Mouse (Mus musculus): ENCODE measurements at regions not wholly inside any gene's neighbourhood (a gene's known extent, or its start where the extent isn't known, plus 50 kb on each side); places are given as distances from the start of the nearest gene placed in this dataset.
A peak's percentile ranks its signal among the peaks of the same experiment; 100 is the strongest.

DNA sequence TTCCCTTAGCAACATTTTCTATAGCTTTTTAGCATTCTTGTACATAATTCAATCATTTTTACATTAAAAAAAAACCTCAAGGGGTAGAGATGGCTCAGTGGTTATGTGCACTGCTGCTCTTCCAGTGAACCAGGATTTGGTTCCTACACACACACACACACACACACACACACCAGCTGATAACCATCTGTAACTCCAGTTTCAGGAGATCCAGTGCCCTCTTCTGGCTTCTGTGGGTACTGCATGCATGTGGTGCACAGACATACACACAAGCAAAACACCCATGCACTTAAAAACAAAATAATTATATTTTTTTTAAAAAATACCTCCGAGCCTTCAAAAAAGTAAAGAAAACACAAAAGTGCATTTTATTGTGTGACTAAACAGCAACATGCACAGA is 270.6 kb downstream of the Agtpbp1 start:
- DNase-seq: peak in 1 of 2 experiments; percentile 57

DNA sequence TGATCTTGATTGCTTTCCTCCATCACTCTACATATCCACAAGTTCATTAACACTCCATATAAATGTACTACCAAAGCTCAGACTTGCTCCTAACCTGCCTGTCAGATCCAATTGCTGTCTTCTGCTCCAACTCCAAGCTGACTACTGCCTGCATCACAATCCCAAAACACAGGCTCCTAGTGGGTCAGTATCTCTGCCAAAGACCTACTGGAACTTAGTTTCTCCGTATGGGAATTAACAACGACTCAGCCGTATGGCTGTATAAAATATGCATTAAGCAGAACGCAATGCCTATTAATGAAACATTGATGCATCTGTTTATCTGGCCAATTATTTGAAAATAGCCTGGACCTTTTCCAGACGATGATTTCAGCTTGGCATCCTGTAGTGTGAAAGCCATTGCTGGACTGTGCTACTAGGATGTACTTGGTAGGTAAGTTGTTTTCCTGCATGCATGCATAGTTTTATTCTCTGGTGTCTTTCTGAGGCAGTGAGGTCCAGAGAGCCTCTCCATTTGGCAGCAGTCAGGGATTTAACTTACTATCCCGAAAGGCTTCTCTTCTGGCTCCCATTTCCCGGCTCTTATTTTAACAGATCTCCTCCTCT is 271.2 kb downstream of the Agtpbp1 start:
- no peak for DNase-seq

GRCm38 (mm10) chr13:59292905-59293304 is 292.1 kb downstream of the Agtpbp1 start:
- no peak for DNase-seq

GRCm38 (mm10) chr13:59289127-59289526 is 295.9 kb downstream of the Agtpbp1 start:
- no peak for DNase-seq

DNA sequence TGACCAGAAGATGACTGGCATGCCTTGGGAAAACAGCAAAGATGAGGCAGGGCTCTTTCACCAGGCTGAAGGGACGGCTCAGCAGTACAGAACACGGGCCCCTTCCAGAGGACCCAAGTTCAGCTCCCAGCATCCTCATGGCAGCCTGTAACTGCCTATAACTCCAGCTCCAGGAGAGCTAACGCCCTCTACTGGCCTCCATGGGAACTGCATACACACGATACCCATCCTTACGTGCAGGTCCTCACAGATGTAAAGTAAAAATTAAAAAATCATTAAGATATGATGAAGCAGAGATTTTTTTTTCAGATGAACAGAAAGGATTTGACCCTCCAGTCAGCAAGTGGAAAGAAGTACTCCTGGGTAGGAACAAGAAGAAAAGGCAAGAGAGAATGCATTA is 303.8 kb downstream of the Agtpbp1 start:
- DNase-seq: no peak

- DNase-seq: no peak
Measured at GRCm38 (mm10) chr13:59279136-59279535, 305.9 kb downstream of the Agtpbp1 start.

- DNase-seq: no peak
Measured at GRCm38 (mm10) chr13:59271661-59272060, 313.4 kb downstream of the Agtpbp1 start.

DNA sequence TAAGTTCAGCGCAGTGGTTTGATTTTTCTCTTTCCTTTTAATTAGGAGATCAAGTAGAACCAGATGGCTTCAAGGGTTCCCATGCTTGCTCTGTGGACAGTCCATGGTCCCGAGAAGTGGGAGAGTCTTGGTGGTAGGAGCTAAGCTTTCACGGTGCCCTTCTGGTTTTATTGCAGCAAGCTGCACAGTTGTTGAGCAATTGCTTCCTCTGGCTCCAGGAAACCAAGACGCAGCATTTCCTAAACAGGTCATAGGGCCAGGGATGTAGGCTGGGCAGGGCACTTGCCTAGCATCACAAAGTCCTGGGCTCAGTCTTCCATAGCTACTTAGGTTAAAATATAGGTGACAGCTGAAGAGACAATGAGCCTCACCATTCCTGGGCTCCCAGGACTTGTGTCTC is 318.2 kb downstream of the Agtpbp1 start:
- DNase-seq: no peak

GRCm38 (mm10) chr13:59264126-59264525 is 320.9 kb downstream of the Agtpbp1 start:
- DNase-seq: no peak

- no peak for DNase-seq
Measured at GRCm38 (mm10) chr13:59261924-59262323, 323.1 kb downstream of the Agtpbp1 start.

GRCm38 (mm10) chr13:59255798-59256435 is 329.1 kb downstream of the Agtpbp1 start:
- no peak for DNase-seq

- peak in 1 of 2 experiments; percentile 7 for DNase-seq
Measured at GRCm38 (mm10) chr13:59253667-59254558, 331.1 kb downstream of the Agtpbp1 start.

DNA sequence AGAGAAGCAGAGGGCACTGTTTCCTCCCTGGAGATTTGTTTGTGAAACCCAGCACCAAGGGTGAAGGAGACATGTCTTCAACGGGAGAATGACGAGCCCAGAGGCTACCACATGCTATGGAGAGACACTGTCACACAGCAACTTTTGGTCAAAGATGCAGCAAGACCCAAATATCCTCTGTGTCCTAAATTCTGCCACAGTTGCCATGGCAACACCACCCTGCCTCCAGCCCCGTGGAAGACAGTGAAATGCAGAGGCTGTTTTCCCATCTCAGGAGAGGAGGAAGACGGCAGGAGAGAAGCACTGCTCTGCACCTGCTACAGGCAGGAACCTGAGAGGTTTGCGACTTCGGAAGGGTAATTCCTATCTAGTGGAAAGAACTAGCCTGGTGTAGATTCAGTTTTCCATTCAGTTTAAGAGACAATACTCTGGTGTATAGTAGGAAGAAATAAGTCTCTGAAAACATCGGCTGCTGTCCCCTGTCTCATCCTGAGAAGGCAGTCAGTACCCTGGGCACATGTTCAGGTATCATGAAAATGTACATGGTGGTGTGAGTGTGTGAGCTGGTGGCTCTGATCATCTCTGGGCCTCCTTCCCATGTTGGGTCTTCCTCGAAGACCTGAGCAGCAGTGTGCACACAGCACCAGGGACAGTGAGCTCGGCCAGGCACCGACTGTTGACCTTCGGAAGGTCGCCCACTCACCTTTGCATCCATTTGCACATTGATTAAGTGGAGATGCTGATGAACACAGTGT is 333.6 kb downstream of the Agtpbp1 start:
- DNase-seq: no peak

DNA sequence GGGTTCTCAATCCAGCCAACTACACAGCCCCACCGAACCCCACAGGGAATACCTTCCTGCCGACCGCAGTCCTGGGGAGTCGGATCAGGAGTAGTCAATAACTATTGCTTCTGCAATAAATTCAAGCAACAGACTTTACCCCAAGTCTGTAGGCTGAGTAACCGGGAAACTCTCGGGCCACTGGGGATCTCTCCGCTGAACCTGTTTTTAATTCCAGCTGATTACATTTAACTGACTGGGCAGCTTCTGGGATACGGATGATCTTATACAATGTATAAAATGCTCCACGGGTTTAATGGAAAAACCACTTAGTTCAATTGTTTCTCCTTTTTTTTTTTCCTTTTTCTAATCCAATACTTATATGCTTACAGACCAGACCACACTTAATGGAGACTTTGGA is 336.6 kb downstream of the Agtpbp1 start:
- DNase-seq: no peak

GRCm38 (mm10) chr13:59246984-59247537 is 338.0 kb downstream of the Agtpbp1 start:
- DNase-seq: no peak

- DNase-seq: no peak
Measured at GRCm38 (mm10) chr13:59246070-59246469, 339.0 kb downstream of the Agtpbp1 start.

DNA sequence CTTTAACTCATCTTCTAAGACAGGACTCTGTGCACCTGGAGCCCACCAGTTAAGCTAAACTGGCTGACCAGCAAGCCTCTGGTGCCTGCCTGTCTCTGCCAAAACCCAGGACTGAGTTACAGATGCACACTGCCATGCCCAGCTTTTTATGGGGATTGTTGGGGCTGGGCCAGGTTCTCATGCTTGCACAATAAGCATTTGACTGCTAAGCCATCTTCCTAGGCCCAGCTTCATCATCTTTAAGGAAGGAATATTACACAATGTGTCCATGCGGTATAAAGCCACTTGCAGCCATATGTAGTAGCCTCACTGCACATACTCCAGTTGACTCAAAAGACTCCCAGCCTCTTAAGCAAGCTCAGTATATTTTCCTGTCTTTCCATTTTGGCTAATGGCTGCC is 340.4 kb downstream of the Agtpbp1 start:
- no peak for DNase-seq

DNA sequence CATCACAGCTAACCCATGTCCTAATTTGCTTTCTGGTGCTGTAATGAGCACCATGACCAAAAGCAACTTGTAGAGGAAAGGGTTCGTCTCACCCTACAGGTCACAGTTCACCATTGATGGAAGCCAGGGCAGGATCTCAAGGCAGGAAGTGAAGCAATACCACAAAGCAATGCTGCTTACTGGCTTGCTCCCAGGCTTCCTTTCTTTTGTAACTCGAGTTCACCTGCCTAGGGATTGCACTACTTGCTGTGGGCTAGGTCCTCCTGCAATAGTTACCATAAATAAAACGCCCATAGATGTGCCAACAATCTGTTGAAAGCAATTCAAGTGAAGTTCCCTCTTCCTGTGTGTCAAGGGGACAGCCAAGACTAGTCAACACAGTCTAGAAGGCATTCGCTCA is 342.4 kb downstream of the Agtpbp1 start:
- DNase-seq: no peak

DNA sequence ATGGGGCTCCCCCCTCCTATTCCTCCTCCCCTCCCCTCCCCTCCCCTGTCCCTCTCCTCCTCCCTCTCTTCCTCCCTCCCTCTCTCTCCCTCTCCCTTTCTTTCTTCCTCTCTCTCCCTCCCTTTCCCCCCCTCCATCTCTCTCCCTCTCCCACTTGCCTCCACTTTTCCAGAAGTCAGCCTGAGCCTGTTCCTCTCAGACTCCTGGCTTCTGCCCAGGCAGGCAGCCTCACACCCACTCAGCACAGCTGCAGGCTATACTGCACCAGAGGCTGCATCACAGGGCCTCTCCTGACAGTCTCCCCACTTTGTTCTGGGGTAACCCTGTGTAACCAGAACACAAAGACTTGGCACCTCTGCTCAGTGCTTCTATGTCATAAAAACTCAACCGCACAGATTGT is 346.3 kb downstream of the Agtpbp1 start:
- no peak for DNase-seq

DNA sequence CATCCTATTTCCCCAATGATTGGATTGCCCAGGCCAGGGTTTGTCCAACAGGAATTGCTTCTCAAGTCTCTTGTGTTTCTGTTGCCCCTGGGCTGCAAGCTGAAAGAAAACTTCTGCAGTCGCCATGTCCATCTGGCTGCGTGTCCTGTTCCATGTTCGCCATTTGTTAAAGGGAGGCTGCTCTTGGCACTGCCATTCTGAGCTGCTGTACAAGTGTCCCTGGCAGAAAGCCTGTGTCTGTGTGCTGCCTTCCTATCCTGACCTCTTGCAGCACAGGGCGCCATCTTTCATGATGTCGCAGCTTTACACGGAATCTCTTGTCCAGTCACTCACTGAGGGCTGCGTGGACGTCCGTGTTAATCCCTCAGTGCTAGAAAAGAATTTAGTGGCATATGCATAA is 349.2 kb downstream of the Agtpbp1 start:
- DNase-seq: no peak

GRCm38 (mm10) chr13:59229111-59229541 is 355.9 kb downstream of the Agtpbp1 start:
- DNase-seq: no peak

DNA sequence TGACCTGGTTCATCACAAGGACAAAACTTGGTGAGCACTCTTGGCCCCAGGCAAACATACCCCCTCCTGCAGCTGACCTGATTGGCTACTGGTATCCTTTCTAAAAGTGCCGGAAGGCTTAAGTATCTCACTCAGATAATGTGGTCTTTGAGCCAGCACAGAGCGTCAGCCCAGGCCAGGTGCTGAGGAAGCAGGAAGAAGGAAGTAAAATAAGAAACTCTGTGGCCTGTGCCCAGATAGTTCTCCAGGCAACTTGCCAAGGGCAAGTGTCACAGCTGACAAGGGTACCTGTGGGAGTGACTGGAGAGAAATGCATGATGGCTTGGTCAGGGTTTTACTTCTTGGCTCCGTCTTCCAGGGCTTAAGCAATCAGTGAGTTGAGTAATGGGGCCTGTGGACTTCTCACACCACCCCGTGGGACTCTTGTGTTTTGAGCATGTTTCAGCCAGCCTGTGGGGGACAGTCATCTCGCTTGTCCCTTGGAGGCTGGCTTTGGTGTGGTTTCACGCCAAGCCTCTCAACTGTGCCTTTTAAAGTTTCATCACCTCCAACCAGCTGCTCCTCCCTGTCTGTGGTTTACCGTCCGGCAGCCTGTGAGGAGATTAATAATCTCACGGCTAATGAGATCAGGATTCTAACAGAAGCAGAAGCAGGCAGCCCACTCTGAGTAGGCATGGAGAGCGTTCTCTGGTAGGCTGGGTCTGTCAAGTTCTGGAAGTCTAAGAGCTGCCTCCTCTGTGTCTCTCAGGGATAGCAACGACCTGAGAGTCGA is 356.8 kb downstream of the Agtpbp1 start:
- DNase-seq: peak; percentile 2 to 11

Measured in kidney, postnatal 36 days (tissue).